Mouse (Mus musculus) midbrain, embryonic 16.5 days (tissue): Measurements from ENCODE around the gene Cx3cr1. TPM values are rescaled to one million over a fixed set of nuclear protein-coding genes. Genes with fewer than 3 reads are reported as not detected.

Source experiments
- ATAC-seq: fragments of 200-750 bp; cut with Nextera tagmentation; 2 replicates; pipeline ENCODE4 v1.8.0; 2017; ENCODE audit warnings: moderate TSS enrichment
- H3K27ac ChIP-seq: fragments of 300-500 bp; sonication (generic); 2 replicates; pipeline ENCODE4 v1.5.1; 2014; ENCODE audit warnings: mild to moderate bottlenecking, low read length, mixed read lengths
- H3K27me3 ChIP-seq: fragments of 300-500 bp; sonication (generic); 2 replicates; pipeline ENCODE4 v1.6.1; 2014; ENCODE audit warnings: low read depth, low read length, mixed read lengths; ENCODE audit not compliant: control insufficient read depth, insufficient read depth
- H3K36me3 ChIP-seq: fragments of 300-500 bp; sonication (generic); 2 replicates; pipeline ENCODE4 v1.6.1; 2014; ENCODE audit warnings: mild to moderate bottlenecking, low read length, moderate library complexity, mixed read lengths; ENCODE audit not compliant: control insufficient read depth, insufficient read depth
- H3K4me1 ChIP-seq: fragments of 300-500 bp; sonication (generic); 2 replicates; pipeline ENCODE4 v1.6.1; 2014; ENCODE audit warnings: mild to moderate bottlenecking, low read length, mixed read lengths; ENCODE audit not compliant: control insufficient read depth, insufficient read depth
- H3K4me2 ChIP-seq: fragments of 300-500 bp; sonication (generic); 2 replicates; pipeline ENCODE4 v1.6.1; 2014; ENCODE audit warnings: mild to moderate bottlenecking, low read length, mixed read lengths
- H3K4me3 ChIP-seq: fragments of 300-500 bp; sonication (generic); 2 replicates; pipeline ENCODE4 v1.5.1; 2014; ENCODE audit warnings: low read depth, mild to moderate bottlenecking, low read length, moderate library complexity, mixed read lengths
- H3K9ac ChIP-seq: fragments of 300-500 bp; sonication (generic); 2 replicates; pipeline ENCODE4 v1.6.1; 2014; ENCODE audit warnings: low read depth, low read length, mixed read lengths
- H3K9me3 ChIP-seq: fragments of 300-500 bp; sonication (generic); replicated peaks from 2 replicates; pipeline ENCODE4 v1.6.1; 2014; ENCODE audit warnings: mild to moderate bottlenecking, low read length, mixed read lengths; ENCODE audit not compliant: control insufficient read depth, poor library complexity, severe bottlenecking
- WGBS: fragments of 180-500 bp; shearing (Covaris S2); extraction: QIAGEN DNeasy Blood & Tissue Kit; methylation state at CpG from one replicate; pipeline ENCODE4 v1.1.7; 2014; 5-methylcytosine and 5-hydroxymethylcytosine counted together
- polyA plus RNA-seq: library from polyadenylated mRNA; unstranded; fragments of >200 nt; fragmentation: Nextera tagmentation; extraction: Ambion mirVana; gene quantifications from 2 replicates; pipeline ENCODE4 v1.2.1, GENCODE M21; 2015

The Cx3cr1 gene
- polyA plus RNA-seq, 1 experiment from 2014 or later, result 8.0 TPM

DNA sequence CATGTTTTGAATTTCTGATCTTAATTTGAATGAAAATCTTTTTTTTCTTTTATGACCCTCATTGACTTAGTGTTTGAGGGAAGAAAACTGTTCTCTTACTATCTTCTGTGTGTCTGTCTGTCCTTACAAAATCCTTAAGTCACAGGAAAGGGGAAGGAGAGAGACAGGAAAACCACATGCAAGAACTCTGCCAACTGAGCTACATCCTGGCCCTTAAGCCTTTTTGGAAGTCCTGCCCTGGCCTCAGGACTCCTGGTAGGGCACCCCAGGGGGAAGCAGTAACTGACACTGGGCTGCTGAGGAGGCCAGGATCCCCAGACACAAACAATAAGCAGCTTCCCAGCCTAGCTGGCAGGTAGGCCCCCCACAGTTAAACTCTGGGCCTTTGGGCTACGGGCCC lies 126.4 kb downstream of the Cx3cr1 start:
- Histone ChIP-seq H3K4me1 (no peaks in the 10 kb centered on the region), H3K9ac (no peak overlapping the region), H3K4me2 (no peak overlapping the region), H3K36me3 (no peaks in the 10 kb centered on the region), H3K27ac (no peak overlapping the region), H3K27me3 (no peaks in the 10 kb centered on the region), H3K9me3 (no peaks in the 10 kb centered on the region), H3K4me3 (no peak overlapping the region)
- no peak for ATAC-seq
- 61% methylated on average over 1 of the region's 1 CpGs for WGBS

DNA sequence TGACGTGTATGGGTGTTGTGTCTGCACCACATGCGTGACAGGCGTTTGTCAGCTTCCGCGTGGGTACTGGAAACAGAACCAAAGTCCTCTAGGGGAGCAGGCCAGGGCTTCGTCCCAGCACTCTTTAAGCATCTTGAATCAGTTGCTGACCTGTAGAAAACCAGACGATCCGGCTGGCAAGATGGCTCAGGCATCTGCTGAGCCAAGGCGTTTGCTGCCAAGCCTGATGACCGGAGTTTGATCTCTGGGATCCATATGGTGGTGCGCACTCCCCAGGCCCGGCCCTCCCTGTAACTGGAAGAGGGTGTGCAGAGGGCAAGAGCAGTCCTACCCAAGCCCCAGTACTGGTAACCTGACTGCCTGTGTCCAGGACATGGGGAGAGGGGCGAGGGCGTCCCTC lies 127.8 kb downstream of the Cx3cr1 start:
- Histone ChIP-seq H3K9ac (no peak overlapping the region), H3K4me1 (peaks cover 3% of the 10 kb centered on the region), H3K27me3 (no peaks in the 10 kb centered on the region), H3K4me2 (no peak overlapping the region), H3K36me3 (no peaks in the 10 kb centered on the region), H3K4me3 (no peak overlapping the region), H3K27ac (no peak overlapping the region), H3K9me3 (no peaks in the 10 kb centered on the region)
- ATAC-seq, result no peak
- WGBS, result 87% methylated on average over 14 of the region's 14 CpGs

DNA sequence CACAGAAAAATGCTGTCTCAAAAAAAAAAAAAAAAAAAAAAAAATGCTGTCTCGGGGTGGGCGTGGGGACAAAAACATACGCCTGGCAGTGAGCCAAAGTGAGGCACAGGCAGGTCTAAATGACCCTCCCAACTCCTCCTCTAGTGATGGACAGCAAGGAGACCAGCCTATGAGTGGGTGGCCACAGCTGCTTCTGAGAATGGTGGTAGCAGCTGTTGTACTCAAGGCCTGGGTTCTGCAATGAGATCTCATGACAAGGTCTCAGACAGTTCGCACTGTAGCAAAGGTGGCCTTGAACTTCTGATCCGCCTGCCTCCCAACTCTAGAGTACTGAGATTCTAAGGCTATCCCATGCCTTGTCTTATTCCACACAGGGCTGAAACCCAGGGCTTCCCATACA lies 128.3 kb downstream of the Cx3cr1 start:
- Histone ChIP-seq H3K9ac (no peak overlapping the region), H3K4me3 (no peak overlapping the region), H3K36me3 (no peaks in the 10 kb centered on the region), H3K9me3 (no peaks in the 10 kb centered on the region), H3K4me2 (no peak overlapping the region), H3K27me3 (no peaks in the 10 kb centered on the region), H3K4me1 (peaks cover 6% of the 10 kb centered on the region), H3K27ac (no peak overlapping the region)
- no peak for ATAC-seq
- 86% methylated on average over 5 of the region's 5 CpGs for WGBS

DNA sequence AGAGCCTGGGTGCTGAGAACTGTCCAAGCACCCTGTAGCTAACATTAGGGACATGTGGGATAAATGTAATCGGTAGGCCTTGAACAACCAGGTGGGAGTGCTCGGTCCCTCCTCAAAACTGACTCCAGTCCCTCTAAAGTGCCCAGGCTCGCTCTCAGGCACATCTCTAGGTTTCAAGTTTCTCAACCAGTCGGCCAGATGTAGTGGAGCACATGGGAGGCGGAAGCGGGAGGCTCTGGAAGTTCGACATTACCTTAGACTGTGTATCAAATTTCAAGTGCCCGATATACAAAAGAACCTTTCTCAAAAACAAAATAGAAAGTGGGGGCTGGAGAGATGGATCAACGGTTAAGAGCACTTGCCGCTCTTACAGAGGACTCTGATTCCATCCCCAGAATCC lies 130.0 kb downstream of the Cx3cr1 start:
- H3K9me3 ChIP-seq, result no peaks in the 10 kb centered on the region
- no peaks in the 10 kb centered on the region for H3K27me3 ChIP-seq
- H3K36me3 ChIP-seq, result no peaks in the 10 kb centered on the region
- no peak overlapping the region for H3K4me3 ChIP-seq
- H3K9ac ChIP-seq, result no peak overlapping the region
- no peak for ATAC-seq
- peaks cover 11% of the 10 kb centered on the region for H3K4me1 ChIP-seq
- H3K4me2 ChIP-seq, result no peak overlapping the region
- 76% methylated on average over 10 of the region's 10 CpGs for WGBS
- H3K27ac ChIP-seq, result no peak overlapping the region

DNA sequence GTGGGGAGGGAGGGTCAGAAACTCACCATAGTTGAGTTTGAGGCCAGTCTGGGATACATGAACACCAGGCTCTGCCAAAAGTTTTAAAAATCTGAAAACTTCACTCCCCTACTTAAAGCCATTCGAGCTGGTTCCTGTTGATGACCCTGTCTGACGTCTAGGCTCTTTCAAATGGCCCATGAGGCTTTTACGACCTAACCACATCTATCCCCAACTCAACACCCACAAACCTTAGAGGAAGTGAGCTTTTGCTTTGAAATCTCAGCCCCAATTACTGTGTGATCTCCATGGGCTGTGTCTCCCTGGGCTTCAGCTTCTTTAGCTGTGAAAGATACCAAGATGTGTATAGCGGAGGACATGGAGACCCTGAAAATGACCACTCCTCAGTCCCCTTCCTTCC lies 131.2 kb downstream of the Cx3cr1 start:
- no peak overlapping the region for H3K9ac ChIP-seq
- WGBS, result 83% methylated on average over 4 of the region's 4 CpGs
- H3K27ac ChIP-seq, result no peak overlapping the region
- no peaks in the 10 kb centered on the region for H3K27me3 ChIP-seq
- ATAC-seq, result no peak
- H3K36me3 ChIP-seq, result no peaks in the 10 kb centered on the region
- peaks cover 11% of the 10 kb centered on the region for H3K4me1 ChIP-seq
- no peaks in the 10 kb centered on the region for H3K9me3 ChIP-seq
- no peak overlapping the region for H3K4me3 ChIP-seq
- H3K4me2 ChIP-seq, result no peak overlapping the region

DNA sequence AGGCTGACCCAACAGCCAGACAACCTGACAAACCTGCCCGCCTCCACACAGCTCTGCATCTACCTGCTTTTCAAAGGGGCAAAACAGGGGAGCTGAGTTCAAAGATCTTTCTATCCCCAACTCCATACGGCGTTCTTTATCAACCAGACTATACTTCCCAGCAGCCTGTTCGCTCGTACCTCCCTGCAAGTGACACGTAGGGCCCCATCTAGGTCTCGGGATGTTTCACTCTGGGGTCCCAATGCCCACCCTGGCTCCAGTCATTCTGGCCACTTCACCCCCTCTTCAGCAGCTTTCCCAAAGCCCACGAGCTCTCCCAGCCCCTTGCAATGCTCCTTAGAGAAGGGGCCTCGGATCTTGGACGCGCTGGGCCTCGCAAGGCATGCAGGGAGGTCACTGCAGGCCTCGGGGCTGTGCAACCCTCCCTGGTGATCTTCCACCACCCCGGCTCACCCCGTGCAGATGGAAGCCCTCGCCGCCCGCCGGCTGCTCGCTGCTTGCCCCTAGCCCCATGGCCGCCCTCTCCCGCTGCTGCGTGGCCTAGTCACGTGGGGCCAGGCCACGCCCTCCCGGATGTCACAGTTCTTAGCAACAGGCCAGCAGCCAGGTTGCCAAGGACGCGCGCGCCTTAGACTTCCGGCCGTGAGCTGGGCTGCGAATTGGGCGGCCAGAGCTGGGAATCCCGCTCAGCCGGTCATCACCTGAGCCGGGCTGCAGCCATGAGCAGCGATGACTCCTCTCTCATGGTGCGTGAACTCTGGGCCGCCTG lies 132.5 kb downstream of the Cx3cr1 start, which contains the start of the genes Gorasp1 and Ttc21a:
Gene Gorasp1, minus strand, starts transcription at position 561 of the 769 bp plus-strand sequence.
Gene Ttc21a, plus strand, starts transcription at position 602 of the 769 bp plus-strand sequence.
- no peaks in the 10 kb centered on the region for H3K36me3 ChIP-seq
- WGBS, result 1% methylated on average over 40 of the region's 40 CpGs
- peaks cover 11% of the 10 kb centered on the region for H3K4me1 ChIP-seq
- H3K4me2 ChIP-seq, result peak within 1 kb of the TSS; percentile 79
- peak within 1 kb of the TSS; percentile 78 for H3K27ac ChIP-seq
- peak; percentile 96 for ATAC-seq
- H3K27me3 ChIP-seq, result no peaks in the 10 kb centered on the region
- H3K4me3 ChIP-seq, result peak within 1 kb of the TSS; percentile 71
- no peaks in the 10 kb centered on the region for H3K9me3 ChIP-seq
- peak within 1 kb of the TSS; percentile 97 for H3K9ac ChIP-seq

DNA sequence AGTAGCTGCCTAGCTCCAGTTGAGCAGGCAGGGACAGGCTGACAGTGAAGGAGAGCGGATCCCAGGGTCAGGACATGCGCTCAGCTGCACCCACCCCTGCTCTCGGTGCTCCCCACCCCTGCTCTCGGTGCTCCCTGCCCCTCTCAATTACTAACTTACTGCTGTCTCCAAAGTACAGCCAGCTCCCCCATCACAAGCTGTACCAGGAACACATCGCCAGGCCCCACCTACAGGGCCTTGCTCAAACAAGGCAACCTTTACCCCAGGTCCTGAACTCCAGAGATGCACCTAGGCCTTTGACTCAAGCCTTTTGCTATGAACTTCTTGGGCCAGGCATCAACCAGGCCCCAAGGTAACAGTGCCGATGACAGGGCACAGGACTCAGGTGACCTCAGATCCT lies 136.0 kb downstream of the Cx3cr1 start:
- Histone ChIP-seq H3K27me3 (no peaks in the 10 kb centered on the region), H3K9ac (no peak overlapping the region), H3K4me2 (no peak overlapping the region), H3K9me3 (no peaks in the 10 kb centered on the region), H3K4me1 (peaks cover 11% of the 10 kb centered on the region), H3K27ac (no peak overlapping the region), H3K4me3 (no peak overlapping the region), H3K36me3 (peaks cover 12% of the 10 kb centered on the region; the same call in 1 of the 2 replicates)
- WGBS, result 94% methylated on average over 6 of the region's 6 CpGs
- no peak for ATAC-seq

DNA sequence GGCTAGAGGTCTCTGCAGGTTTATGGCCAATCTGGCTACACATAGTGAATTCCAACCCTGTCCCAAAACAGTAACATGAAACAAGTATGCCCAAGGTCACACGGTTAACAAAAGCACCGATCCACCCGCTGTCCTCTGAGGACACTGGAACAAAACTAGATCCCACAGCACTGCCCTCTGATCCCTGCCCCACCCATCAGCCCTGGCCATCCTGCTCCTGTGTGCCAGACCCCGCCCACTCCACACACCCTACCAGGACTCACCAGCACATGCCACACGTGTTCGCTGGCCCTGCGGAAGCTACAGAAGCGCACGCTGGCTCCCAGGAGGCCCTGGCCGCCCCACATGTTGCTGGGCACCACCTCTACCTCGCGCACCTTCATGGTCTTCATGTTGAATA lies 137.3 kb downstream of the Cx3cr1 start:
- Histone ChIP-seq H3K36me3 (peaks cover 20% of the 10 kb centered on the region; the same call in 1 of the 2 replicates), H3K4me3 (no peak overlapping the region), H3K9me3 (no peaks in the 10 kb centered on the region), H3K4me2 (no peak overlapping the region), H3K27me3 (no peaks in the 10 kb centered on the region), H3K4me1 (peaks cover 9% of the 10 kb centered on the region), H3K9ac (no peak overlapping the region), H3K27ac (no peak overlapping the region)
- 93% methylated on average over 12 of the region's 12 CpGs for WGBS
- ATAC-seq, result no peak

DNA sequence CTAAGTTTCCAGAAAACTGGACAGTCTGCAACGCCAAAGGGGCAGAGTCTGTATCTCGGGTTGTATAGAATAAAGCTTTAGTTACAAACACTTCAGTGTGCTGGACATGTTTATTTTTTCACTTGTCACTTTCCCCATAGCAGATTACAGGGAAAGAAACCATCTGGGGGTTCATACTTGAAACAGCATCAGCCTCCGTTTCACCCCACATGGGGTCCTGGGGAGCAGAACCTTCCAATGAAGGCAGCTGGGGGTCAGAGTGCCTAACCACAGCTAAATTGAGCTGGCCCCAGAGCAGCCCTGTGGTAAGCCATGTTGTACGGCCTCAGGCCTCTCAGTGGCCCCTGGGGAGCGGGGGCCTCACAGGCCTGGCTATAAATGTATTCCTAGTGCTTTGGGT lies 143.2 kb downstream of the Cx3cr1 start:
- no peak for ATAC-seq

More for the DNA sequence above, 143.2 kb downstream of the Cx3cr1 start:
- H3K27me3 ChIP-seq, result no peaks in the 10 kb centered on the region
- no peak overlapping the region for H3K9ac ChIP-seq
- no peaks in the 10 kb centered on the region for H3K4me1 ChIP-seq
- H3K27ac ChIP-seq, result no peak overlapping the region
- 90% methylated on average over 5 of the region's 5 CpGs for WGBS
- no peaks in the 10 kb centered on the region for H3K9me3 ChIP-seq
- peaks cover 58% of the 10 kb centered on the region for H3K36me3 ChIP-seq
- H3K4me2 ChIP-seq, result no peak overlapping the region
- H3K4me3 ChIP-seq, result no peak overlapping the region
